Mouse (Mus musculus): ENCODE measurements around the gene Gbgt1.

Gene Gbgt1

DNA sequence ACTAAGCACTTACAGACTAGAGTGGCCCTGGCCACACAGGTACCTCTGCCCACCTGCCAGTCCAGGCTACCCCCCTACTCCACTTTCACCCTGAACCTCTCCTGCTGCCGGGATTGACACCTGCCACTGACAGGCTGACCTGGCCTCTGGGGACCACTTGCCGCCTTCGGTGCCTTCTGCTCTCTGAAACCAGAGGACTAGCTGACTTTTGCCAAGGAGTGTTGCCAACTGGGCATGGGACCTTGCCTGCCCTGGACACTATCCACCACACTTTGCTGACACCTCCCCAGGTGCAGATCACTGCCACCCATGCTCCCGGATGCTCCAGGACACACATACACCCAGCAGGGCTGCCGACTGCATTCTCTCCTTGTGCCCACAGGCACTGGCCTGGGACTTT lies 55.6 kb downstream of the Gbgt1 start:
- no peak for DNase-seq (ENCODE audit: low spot score)

All from lung, postnatal 25 days (tissue).